Mouse (Mus musculus) liver, embryonic 14.5 days (tissue): ENCODE measurements around the gene Stk4.

Experiments
- CTCF ChIP-seq: IDR thresholded peaks from 2 replicates; pipeline ENCODE4 v1.5.1; 2016; ENCODE audit warnings: antibody characterized with exemption, low read depth, control low read depth
- EP300 ChIP-seq: IDR thresholded peaks from 2 replicates; pipeline ENCODE4 v1.6.1; 2016; ENCODE audit warnings: antibody characterized with exemption, low read depth

- TF ChIP-seq CTCF (no peak), EP300 (no peak)
These were observed 73.9 kb downstream of the Stk4 start for GRCm38 (mm10) chr2:164144025-164144424.
